Mouse (Mus musculus) right cerebral cortex, postnatal 25 days (tissue): ENCODE measurements around the gene Tdrd3.

Experiments used
- DNase-seq: peaks from one replicate; pipeline ENCODE4 v3.0.0; 2022

Gene Tdrd3

DNA sequence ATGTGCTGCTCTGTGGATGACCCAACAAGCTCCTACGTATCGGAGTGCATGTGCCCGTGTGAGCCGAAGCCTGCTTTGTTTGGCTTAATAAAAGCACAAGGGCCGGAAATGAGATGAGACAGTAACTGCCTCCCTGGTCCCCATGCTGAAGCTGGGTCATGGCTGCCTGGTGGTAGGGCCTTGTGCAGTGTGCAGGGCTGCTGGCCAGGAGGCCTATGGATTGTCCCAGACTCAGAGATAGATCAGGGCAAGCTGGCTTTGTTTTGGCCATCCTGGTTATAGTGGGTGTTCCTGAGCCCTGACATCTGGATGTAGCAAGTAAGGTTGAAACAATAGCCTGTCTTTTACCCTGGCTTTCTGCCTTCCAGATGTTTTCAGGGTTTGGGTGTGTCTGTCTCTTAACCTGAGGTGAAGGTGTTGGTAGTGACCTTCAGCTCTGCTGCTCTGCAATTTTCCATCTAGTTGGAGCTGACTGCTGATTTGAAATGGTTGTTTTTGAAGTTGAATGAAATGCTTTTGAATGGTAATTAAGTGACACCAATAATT is 39.3 kb downstream of the Tdrd3 start:
- DNase-seq = no peak

DNA sequence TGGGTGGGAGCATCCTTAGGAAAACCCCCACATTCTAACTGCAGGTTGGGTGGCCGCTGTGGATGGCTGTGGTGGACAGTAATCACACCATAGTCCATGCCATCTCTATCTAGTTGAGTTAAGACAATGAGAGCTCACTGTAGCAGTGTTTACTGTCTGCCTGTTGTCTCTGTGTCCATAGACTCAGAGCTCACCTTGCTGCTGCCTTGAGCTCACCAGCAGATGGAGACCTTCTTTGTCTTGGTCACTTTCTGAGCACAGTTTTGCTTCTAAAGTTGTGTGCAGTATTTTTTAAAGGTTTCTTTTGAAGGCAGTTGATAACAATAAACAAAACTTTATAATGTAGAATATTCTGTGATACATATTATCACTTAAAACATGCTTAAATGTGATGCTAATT is 43.3 kb downstream of the Tdrd3 start:
- DNase-seq = no peak

DNA sequence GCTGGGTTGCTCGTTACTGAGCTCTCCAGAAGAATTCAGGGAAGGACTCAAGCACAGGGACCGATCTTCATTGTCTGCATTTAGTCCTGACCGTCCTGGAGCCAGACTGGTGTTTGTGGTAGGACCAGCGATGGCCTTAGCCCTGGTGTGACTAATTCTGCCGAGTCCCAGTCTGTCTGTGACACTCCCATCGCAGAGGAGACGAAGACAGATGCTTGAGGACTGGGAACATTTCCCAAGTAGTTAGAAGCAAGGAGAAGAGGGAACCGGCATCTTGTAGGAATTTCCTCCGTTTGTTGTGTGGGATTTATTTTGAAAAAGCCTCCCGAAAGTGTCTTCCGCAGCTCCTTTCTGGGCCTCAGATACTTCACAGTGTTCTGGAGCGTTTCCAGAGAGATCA is 45.1 kb downstream of the Tdrd3 start:
- no peak for DNase-seq

DNA sequence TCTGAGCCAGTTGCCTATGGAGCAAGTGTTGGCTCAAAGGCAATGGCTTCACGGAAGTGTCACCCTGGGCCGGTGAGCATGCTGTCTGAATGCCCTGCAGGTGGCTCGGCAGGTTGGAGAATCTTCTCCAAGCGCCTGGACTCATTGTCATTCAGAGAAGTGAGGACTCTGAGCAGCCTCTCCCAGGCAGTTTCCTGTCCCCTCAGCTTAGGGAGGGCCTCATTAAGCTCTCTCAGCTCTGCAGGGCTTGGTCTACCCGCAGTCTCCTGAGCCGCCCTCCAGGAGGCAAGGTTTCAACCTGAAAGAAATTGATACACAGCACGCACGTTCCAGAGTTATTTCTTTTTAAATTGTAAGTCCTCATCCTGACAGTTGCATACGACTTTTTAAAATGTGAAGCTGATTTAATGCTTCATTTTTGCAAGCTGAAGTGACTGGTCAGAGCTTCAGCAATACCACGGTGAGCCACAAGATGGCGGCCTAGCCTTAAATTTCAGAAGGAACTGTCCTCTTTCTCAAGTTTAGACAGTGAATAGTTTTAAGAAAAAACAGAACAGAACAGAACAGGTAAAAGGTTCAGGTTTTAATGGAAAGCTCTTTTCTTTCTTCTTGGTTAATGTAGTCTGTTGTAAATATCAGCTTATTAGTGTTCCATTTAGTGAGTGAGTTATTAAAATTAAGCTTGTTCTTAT is 47.7 kb downstream of the Tdrd3 start:
- peak; percentile 69 for DNase-seq

DNA sequence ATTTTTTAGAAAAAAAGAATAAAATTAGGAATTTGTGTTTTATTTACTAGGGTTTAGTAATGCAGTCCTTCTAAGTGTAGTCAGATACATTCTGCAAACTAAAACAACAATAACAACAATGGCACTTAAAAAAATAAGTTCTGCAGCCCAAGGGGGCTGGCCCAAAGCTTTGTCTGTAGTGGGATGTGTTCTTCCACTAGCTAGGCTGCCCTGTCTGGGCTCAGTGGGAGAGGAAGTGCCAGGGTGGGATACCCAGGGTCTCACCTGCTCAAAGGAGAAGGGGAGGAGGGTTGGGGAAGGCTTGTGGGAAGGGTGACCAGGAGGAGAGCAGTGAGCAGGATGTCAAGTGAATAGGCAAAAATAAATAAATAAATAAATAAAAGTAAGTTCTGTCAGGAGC is 48.2 kb downstream of the Tdrd3 start:
- DNase-seq = no peak

DNA sequence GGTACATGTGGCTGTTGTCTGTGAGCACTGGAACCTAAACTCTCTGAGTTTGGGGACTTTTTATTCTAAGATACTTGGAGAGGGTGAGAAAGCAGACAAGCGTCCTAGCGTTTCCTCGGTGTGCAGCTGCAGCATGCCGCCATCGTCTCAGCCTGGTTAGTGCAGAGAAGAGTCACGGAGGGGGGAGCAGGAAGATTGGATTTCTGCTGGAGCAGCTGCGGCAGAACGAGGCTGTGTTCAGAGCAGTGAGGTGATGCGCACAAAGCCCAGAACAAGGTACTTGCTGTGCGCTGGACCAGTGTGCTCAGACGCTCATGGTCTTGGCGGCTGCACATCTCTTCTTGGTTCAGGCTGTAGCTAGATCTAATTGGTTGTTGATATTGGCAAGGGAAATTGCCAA is 51.1 kb downstream of the Tdrd3 start:
- DNase-seq = no peak

DNA sequence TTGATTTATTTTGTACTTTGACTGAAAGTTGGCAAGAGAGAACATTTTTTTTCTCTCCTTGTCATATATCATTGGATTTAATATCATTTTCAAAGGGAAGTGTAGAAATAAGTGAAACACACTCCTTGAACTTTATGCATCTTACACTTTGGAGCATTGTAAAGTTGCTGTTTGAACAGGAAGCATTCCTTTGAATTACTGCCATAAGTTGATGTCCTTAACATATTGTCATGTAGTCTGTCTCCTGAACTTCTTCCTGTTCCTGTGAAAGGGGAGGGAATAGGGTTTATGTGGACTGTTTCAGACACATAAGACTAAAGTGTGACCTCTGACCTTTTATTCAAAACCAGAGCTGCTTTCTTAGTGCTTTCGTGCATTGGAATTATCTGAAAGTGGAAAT is 55.1 kb downstream of the Tdrd3 start:
- no peak for DNase-seq

DNA sequence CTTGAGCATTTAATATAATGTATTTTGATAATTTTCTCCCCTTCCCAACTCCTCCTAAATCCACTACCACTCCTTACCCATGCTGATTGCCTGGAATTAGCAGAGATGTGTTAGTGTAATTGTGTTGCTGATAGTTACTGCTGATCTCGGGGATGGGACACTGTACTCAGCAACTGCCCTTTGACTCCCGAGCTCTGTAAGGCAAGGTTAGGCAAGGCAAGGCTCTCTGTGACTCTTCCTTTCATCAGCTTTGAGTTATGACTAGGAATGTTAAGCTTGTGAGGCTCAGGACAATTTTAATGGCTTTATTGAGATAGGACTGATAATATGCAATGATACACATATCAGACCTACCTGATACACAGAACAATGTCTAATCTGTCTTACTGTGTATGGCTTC is 56.3 kb downstream of the Tdrd3 start:
- DNase-seq = no peak

DNA sequence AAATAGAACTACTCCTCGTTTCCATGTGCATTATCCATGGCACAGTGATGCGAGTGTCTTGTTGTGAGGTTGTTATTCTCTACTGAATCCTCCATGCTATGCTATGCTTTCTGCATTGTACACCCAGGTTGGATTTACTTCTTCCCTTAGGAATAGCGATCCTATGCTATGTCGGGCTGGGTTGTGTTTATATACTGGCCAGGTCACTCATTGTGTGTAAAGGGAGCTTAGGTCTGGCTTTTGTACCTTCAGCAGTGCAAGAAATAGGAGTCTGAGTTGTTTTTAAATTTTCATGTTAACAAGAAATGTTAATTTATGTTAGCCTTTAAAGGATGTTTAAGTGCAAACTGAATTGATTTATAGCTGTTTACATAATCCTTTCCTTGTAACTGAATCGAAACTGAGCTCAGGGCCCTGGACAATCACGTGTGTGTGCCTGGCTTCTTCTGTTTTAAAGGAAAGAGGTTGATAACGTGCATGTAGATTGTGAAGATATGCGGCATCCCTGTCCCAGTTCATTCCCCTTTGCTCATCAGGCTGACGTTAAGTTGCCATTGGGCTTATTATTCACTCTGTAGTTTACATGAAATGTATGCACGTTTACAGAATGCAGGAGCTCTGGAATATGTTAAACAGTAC is 59.4 kb downstream of the Tdrd3 start:
- no peak for DNase-seq

DNA sequence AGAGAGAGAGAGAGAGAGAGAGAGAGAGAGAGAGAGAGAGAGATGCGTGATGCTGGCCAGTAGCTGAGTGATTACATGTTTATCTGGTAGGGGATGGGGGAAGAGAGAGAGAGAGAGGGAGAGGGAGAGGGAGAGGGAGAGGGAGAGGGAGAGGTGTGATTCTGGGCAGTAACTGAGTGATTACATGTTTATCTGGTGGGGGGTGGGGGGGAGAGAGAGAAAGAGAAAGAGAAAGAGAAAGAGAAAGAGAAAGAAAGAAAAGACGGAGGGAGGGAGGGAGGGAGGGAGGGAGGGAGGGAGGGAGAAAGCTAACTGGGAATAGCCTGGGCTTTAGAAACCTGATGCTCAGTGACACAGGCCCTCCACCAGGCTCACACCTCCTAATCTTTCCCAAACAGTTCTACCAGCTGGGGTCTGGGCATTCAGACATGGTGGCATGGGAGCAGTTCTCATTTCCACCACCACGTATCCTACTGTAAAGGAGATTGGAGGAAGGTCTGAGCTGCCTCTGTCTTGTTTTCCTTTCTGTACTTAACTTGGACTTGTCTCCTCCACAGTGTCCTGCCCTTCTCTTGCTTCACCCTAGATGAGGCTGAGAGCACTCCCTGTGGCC is 62.0 kb downstream of the Tdrd3 start:
- DNase-seq = no peak

DNA sequence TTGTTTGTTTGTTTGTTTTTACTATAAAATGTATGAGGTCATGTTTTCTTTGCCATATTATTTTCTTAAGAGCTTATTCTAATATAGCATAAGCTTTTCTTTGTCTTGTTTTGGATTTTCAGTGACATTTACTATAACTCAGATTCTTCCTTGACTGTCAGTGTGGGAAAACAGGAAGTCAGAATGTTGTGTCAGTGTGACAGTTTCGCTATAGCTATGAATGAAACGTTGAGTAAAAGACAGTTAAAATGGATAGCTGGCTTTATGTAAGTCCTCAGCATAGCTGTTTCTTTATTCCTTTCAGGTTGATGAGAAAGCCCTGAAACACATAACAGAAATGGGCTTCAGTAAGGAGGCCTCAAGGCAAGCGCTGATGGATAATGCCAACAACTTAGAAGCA is 69.4 kb downstream of the Tdrd3 start:
- no peak for DNase-seq

DNA sequence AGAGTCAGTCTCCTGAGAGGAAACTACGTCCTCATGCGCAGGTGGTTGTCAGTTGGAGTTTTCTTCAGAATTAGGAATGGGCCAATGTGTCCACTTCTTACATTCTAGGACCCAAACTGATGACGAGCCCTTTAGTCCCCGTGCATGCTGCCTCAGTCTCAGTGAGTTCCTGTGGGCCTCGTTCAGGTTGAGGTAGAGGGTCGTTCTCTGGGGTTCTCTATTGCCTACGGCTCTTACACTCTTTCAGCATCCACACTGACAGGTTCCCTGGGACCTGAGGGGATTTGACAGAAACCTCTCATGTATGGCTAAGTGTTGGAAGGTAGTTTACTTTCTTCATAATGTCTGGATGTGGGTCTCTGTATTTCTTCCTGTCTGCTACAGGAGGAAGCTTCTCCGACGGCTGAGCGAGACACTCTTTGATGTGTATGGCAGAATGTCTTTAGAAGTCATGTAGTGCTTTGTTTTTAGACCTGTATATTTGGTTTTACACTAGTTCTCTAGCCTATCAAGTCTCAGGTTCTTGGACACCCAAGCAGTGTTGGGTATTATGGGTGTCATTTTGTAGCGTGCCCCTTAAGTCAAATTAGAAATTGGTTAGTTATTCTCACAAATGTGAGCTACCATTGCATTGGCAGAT is 81.6 kb downstream of the Tdrd3 start:
- DNase-seq = no peak

DNA sequence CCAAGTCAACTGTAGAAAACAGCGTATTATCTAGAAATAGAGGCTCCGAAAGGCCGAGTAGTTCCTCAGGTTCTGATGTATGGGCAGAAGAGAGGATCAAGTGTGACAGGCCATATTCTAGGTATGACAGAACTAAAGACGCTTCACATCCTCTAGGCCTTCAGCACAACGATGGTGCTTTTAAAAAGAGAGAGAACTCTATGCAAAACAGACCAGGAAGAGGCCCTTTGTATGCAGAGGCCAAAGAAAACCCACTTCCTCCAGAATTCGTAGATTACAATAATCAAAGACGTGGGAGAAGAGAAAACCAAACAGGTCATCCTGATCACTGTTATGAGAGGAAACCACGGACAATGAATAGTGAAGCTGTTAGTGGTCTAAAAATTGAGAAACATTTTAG is 89.5 kb downstream of the Tdrd3 start:
- no peak for DNase-seq

DNA sequence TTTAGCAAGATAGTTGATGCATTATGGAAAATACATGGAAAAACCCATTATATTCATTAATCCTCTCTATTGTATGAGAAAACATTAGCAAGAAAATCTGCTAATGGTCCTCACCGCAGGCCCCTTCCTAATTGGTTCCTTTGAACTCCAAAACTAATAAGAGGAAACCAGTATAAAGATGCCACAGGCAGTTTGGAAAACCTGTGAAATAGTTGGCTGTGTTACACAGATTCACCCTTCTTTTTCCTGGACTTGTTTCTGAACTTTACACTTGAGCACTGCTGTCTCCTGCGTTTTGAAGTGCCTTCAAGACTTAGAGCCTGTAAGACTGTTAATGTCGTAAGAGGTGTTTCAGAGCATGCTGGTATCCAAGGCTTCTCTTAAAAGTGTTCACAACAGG is 98.8 kb downstream of the Tdrd3 start:
- DNase-seq = no peak

DNA sequence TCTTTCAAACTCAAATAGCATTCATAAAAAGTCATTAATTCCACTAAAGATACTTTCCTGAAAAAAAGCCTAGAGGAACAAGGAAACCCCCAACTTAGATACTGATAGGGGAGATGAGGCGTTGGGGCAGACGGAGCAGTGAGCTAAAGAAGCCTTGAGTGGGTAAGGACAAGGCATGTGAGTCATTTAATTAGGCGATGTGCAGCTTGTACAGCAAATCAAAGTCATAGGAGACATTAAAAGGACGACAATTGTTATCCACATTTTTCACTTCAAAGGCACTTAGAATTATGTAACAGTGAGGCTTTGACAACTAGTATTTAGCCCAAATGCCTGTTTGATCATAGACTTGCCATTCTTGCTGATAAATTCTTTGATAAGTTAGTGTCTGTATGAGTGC is 100.9 kb downstream of the Tdrd3 start:
- no peak for DNase-seq

DNA sequence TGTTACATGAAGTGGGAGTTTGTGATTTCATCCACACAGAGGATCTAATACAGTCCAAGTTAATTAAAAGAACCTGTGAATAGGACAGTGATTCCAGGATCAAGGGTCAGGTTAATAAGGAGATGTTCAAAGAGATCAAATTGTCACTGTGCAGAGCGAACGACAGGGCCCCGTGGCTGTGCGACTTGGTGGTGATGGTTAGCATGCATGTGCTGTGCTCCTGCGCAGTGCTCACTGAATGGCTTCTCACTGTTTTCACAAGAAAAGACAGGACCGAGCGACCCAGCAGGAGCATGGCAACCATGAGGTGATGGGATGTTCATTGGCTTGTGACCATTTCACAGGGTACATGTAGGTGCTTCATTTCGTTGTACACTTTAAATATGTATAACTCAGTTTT is 115.4 kb downstream of the Tdrd3 start:
- no peak for DNase-seq

DNA sequence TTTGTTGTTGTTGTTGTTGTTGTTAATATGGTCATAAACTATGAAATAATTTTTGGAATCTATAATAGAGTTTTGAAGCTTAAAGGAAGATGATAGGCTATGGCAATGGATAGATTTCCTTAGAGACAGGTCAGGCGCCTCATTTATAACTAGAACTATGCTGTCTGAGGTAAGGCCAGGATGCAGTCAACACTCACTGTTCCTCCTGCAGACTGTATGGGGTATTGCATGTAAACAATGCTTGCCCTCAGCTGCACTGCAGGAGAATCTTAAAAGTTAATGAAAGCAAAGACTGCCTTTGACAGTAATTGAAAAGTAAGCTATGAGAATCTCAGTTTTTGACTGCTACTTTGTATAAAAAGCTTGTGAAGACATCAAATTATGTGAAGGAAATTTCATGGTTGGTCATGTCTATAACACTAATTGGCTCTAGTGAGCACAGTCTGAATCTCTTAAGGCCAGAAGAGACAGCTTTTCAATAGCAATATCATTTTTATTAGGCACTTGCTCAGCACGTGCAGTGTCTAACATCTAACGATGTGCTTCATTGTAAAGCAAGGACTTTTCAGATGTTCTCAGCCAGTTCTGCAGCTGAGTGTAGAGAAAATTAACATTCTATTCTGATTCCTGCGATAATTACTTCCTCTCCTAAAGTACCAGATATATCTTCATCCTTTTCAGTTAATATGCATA is 120.8 kb downstream of the Tdrd3 start:
- DNase-seq = no peak

DNA sequence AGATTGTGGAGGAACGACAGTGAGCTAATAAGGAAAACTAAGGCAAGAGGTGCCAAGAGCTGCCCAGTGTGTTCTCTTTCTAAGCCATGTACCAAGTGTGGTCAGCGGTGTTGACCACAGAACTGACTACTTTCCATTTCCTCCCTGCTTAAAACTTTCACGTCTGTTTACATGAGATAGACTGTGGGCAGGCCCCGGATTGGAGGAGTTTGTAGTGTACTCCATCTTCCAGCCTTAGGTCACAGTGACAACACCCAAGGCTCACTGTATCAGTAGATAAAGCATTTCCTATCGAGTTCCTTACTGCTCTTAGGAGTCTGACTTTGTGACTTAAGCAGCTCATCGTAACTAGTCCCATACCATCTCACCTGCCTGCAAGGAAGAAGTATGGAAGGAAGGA is 133.5 kb downstream of the Tdrd3 start:
- DNase-seq = no peak

DNA sequence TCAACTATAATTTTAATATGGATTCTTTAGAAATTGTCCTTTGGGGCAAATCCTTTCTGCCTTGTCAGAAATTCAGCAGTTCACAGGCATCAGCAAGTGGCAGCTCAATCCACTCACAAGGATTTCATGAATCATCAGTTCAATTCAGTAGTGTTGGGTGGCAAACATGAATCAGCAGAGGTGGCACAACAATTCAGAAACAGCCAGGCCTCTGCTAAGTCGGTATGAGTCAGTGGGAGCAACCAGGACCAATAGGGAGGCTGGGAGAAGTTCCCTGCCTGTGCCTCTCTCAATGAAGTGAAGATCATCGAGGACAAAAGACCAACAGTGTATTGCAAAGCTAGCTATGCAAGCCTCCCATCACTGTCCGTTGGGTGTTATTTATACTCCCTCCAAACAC is 135.8 kb downstream of the Tdrd3 start:
- no peak for DNase-seq

DNA sequence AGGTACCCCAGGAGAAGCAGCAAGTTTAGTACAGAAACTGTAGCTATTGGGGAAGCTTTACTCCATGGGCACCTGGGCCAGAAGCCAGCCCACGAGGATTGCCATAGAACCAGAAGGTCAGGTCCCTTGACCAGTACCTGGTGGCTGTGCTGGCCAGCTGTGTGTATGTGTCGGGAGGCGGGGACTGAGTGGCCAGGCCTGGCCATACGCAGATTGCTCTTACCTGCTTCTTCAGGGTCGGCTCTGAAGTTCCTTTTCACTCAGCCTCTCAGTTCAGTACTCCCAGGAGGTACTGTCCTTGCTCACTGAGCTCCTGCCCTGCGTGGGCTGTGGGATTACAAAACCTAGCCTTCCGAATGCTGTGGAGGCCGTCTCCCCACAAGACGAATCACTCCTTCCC is 147.4 kb downstream of the Tdrd3 start:
- no peak for DNase-seq

DNA sequence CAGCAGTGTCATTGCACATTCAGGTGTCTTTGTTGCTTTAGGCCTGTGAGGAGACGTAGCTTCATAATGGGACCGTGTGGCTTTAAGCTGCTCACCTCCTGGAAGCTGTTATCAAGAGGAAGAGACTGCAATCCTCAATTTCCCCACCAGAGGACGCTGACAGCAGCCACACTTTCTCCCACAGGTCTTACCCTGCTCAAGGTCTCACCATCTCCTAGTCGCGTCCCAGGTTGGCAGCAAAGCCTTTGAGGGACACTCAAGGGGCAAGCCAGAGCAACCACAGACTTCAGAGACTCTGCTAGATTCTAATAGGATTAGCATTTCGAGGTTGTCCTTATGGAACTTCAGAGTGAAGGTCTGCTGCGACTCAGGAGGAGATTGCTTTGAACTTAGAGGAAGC is 149.8 kb downstream of the Tdrd3 start:
- DNase-seq = no peak

DNA sequence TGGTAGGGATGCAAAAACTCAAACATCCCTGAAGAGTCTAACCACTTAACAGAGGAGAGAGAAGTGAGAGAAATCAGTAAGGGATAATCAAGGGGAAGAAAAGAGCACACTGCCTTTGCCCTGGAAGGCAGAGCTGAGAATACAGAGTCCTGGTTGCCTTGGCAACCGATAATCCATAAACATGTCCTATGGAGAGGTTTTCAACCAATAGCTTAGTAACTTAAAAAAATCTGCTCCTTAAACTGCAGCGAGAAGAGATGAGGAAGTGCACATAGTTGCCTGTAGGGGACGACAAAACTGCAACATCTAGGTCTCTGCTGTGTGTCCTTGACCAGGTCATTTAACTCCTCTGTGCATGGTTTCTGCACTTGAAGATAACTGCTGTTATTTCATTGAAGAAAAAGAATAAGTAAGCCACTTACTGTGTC is 150.6 kb downstream of the Tdrd3 start:
- DNase-seq = no peak
